Mouse (Mus musculus) heart, postnatal 4 days (tissue): ENCODE data around the gene Prelid3b. TPM values are rescaled to one million over a fixed set of nuclear protein-coding genes. Genes with fewer than 3 reads are reported as not detected.
A peak's percentile ranks its signal among the peaks of the same experiment; 100 is the strongest.

Source experiments
- DNase-seq: peaks from one replicate; pipeline ENCODE4 v3.0.0; 2021
- total RNA-seq, 2 experiments: library from RNA; stranded (reverse); gene quantifications; 2 replicates each; pipeline ENCODE4 v1.2.3; 2021

The Prelid3b gene
- total RNA-seq, 2 experiments from 2014 or later, result 96.7 to 106 TPM

GRCm38 (mm10) chr2:174463370-174463769 is 9.5 kb downstream of the Prelid3b start:
- DNase-seq, result no peak

- DNase-seq, result no peak
Observed at GRCm38 (mm10) chr2:174459365-174459764, 13.5 kb downstream of the Prelid3b start.

GRCm38 (mm10) chr2:174453681-174454080 is 19.2 kb downstream of the Prelid3b start:
- DNase-seq, result peak; percentile 30

- DNase-seq, result no peak
Observed at GRCm38 (mm10) chr2:174450353-174450752, 22.5 kb downstream of the Prelid3b start, which contains the start of gene Tubb1. Gene Tubb1 (plus strand): TSS chr2:174450695.

GRCm38 (mm10) chr2:174448405-174448804 is 24.5 kb downstream of the Prelid3b start:
- DNase-seq, result no peak

GRCm38 (mm10) chr2:174446905-174447304 is 26.0 kb downstream of the Prelid3b start:
- DNase-seq, result no peak

GRCm38 (mm10) chr2:174446492-174446891 is 26.4 kb downstream of the Prelid3b start:
- DNase-seq, result no peak

- no peak for DNase-seq
Observed at GRCm38 (mm10) chr2:174445018-174445417, 27.9 kb downstream of the Prelid3b start.

- DNase-seq, result no peak
Observed at GRCm38 (mm10) chr2:174444359-174444758, 28.5 kb downstream of the Prelid3b start.

- no peak for DNase-seq
Observed at GRCm38 (mm10) chr2:174443046-174443445, 29.8 kb downstream of the Prelid3b start.

GRCm38 (mm10) chr2:174442460-174442859 is 30.4 kb downstream of the Prelid3b start:
- DNase-seq, result peak; percentile 24

- no peak for DNase-seq
Observed at GRCm38 (mm10) chr2:174441898-174442297, 31.0 kb downstream of the Prelid3b start.

- DNase-seq, result no peak
Observed at GRCm38 (mm10) chr2:174439961-174440360, 32.9 kb downstream of the Prelid3b start.

GRCm38 (mm10) chr2:174439450-174439838 is 33.4 kb downstream of the Prelid3b start:
- DNase-seq, result no peak

- peak; percentile 75 for DNase-seq
Observed at GRCm38 (mm10) chr2:174438737-174439449, 34.0 kb downstream of the Prelid3b start, which contains the start of gene Ctsz. Gene Ctsz (minus strand): TSS chr2:174439039.

GRCm38 (mm10) chr2:174438181-174438580 is 34.7 kb downstream of the Prelid3b start:
- DNase-seq, result no peak

GRCm38 (mm10) chr2:174437697-174437982 is 35.2 kb downstream of the Prelid3b start:
- DNase-seq, result no peak

GRCm38 (mm10) chr2:174436916-174437696 is 35.8 kb downstream of the Prelid3b start:
- DNase-seq, result no peak

- no peak for DNase-seq
Observed at GRCm38 (mm10) chr2:174436076-174436701, 36.7 kb downstream of the Prelid3b start.

- DNase-seq, result no peak
Observed at GRCm38 (mm10) chr2:174434943-174435342, 37.9 kb downstream of the Prelid3b start.

- DNase-seq, result no peak
Observed at GRCm38 (mm10) chr2:174428996-174429591, 43.8 kb downstream of the Prelid3b start.

GRCm38 (mm10) chr2:174428076-174428835 is 44.6 kb downstream of the Prelid3b start:
- no peak for DNase-seq
